Mouse (Mus musculus) embryonic facial prominence, embryonic 12.5 days (tissue): ENCODE results near the gene Gnaq. TPM values are rescaled to one million over a fixed set of nuclear protein-coding genes. Genes with fewer than 3 reads are reported as not detected.

Source experiments
- ATAC-seq: fragments of 200-750 bp; cut with Nextera tagmentation; 2 replicates; pipeline ENCODE4 v1.8.0; 2017; ENCODE audit not compliant: insufficient number of reproducible peaks, insufficient read depth, low FRiP score, low TSS enrichment
- H3K27ac ChIP-seq: fragments of 300-500 bp; sonication (generic); 2 replicates; pipeline ENCODE4 v1.5.1; 2016; ENCODE audit warnings: mild to moderate bottlenecking
- H3K27me3 ChIP-seq: fragments of 300-500 bp; sonication (generic); 2 replicates; pipeline ENCODE4 v1.6.1; 2016; ENCODE audit warnings: mild to moderate bottlenecking, moderate library complexity
- H3K36me3 ChIP-seq: fragments of 300-500 bp; sonication (generic); 2 replicates; pipeline ENCODE4 v1.6.1; 2016; ENCODE audit warnings: mild to moderate bottlenecking
- H3K4me1 ChIP-seq: fragments of 300-500 bp; sonication (generic); 2 replicates; pipeline ENCODE4 v1.6.1; 2016
- H3K4me2 ChIP-seq: fragments of 300-500 bp; sonication (generic); replicated peaks from 2 replicates; pipeline ENCODE4 v1.6.1; 2016; ENCODE audit warnings: mild to moderate bottlenecking, moderate library complexity
- H3K4me3 ChIP-seq: fragments of 300-500 bp; sonication (generic); 2 replicates; pipeline ENCODE4 v1.5.1; 2016; ENCODE audit warnings: mild to moderate bottlenecking
- H3K9ac ChIP-seq: fragments of 300-500 bp; sonication (generic); 2 replicates; pipeline ENCODE4 v1.6.1; 2016; ENCODE audit warnings: mild to moderate bottlenecking, moderate library complexity
- H3K9me3 ChIP-seq: fragments of 300-500 bp; sonication (generic); 2 replicates; pipeline ENCODE4 v1.6.1; 2016; ENCODE audit warnings: mild to moderate bottlenecking, moderate library complexity
- WGBS: fragments of 180-500 bp; shearing (Covaris S2); methylation state at CpG from one replicate; pipeline ENCODE4 v1.1.7; 2016; 5-methylcytosine and 5-hydroxymethylcytosine counted together
- polyA plus RNA-seq: library from polyadenylated mRNA; unstranded; fragments of >200 nt; fragmentation: Nextera tagmentation; extraction: Ambion mirVana; gene quantifications from 2 replicates; pipeline ENCODE4 v1.2.1, GENCODE M21; 2016

Gnaq gene
- polyA plus RNA-seq, 1 experiment from 2014 or later, result 28.9 TPM

DNA sequence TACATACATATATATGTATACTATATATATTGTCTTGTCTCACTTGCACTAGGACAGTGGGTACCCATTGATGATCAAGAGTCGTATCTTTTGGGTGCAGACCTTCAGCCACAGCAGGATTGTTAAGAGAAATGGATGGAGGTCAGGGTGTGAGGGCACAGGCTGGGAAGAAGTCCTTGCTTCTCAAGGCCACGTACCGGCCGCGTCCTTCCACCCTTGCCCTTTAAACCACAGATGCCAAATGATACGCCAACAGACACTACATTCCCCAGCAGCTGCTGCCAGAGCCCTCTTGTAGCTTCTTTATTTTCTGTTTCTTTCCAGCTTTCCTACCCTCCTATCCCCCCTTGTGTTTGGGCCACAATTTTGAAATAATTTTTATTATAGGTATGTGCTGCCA, 251.5 kb downstream of the Gnaq start:
- Histone ChIP-seq H3K9me3 (no peaks in the 10 kb centered on the region), H3K36me3 (peaks cover 22% of the 10 kb centered on the region), H3K27me3 (no peaks in the 10 kb centered on the region), H3K9ac (no peak overlapping the region), H3K27ac (no peak overlapping the region), H3K4me1 (peaks cover 6% of the 10 kb centered on the region), H3K4me3 (no peak overlapping the region), H3K4me2 (no peak overlapping the region)
- ATAC-seq, result no peak
- 91% methylated on average over 6 of the region's 6 CpGs for WGBS

GRCm38 (mm10) chr19:16384957-16385356, 252.3 kb downstream of the Gnaq start:
- Histone ChIP-seq H3K36me3 (peaks cover 13% of the 10 kb centered on the region; the same call in 1 of the 2 replicates), H3K4me3 (no peak overlapping the region), H3K9ac (no peak overlapping the region), H3K9me3 (no peaks in the 10 kb centered on the region), H3K27me3 (no peaks in the 10 kb centered on the region), H3K4me2 (no peak overlapping the region), H3K27ac (no peak overlapping the region), H3K4me1 (peaks cover 15% of the 10 kb centered on the region)
- WGBS, result 81% methylated on average over 11 of the region's 11 CpGs
- ATAC-seq, result no peak

GRCm38 (mm10) chr19:16386514-16386913, 253.9 kb downstream of the Gnaq start:
- H3K9ac ChIP-seq, result no peak overlapping the region
- H3K9me3 ChIP-seq, result no peaks in the 10 kb centered on the region
- H3K4me3 ChIP-seq, result no peak overlapping the region
- peaks cover 18% of the 10 kb centered on the region for H3K4me1 ChIP-seq
- 82% methylated on average over 6 of the region's 6 CpGs for WGBS
- ATAC-seq, result no peak
- no peak overlapping the region for H3K27ac ChIP-seq
- H3K36me3 ChIP-seq, result peaks cover 13% of the 10 kb centered on the region; the same call in 1 of the 2 replicates
- H3K4me2 ChIP-seq, result no peak overlapping the region
- no peaks in the 10 kb centered on the region for H3K27me3 ChIP-seq

- H3K4me1 ChIP-seq, result peaks cover 18% of the 10 kb centered on the region
- H3K27ac ChIP-seq, result no peak overlapping the region
- no peaks in the 10 kb centered on the region for H3K36me3 ChIP-seq
- whole genome bisulfite sequencing, result 90% methylated on average over 6 of the region's 6 CpGs
- ATAC-seq, result no peak
- no peaks in the 10 kb centered on the region for H3K27me3 ChIP-seq
- H3K9me3 ChIP-seq, result no peaks in the 10 kb centered on the region
- no peak overlapping the region for H3K9ac ChIP-seq
- no peak overlapping the region for H3K4me2 ChIP-seq
- no peak overlapping the region for H3K4me3 ChIP-seq
Measured at GRCm38 (mm10) chr19:16390192-16390795, 257.7 kb downstream of the Gnaq start.

DNA sequence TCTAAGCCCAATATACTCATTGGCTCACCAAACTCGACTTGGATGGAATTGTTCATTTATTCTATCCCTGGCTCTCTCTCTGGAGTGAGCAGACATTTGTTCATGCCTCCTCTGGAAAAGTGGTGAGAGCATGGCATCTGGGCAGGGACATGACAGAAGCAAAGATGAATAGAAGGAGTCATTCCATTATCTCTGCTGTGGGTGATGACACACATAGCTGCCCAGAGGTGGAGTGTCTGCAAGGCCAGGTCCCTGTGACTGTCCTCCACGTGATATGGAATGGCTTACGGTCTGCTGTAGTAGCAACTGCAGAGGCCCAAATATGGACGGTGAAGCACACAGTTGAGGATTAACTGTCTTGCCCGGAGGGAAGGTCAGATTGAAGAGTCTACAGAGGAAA, 261.8 kb downstream of the Gnaq start:
- Histone ChIP-seq H3K27me3 (no peaks in the 10 kb centered on the region), H3K9ac (no peak overlapping the region), H3K4me1 (peaks cover 9% of the 10 kb centered on the region; the same call in 1 of the 2 replicates), H3K36me3 (no peaks in the 10 kb centered on the region), H3K27ac (no peak overlapping the region), H3K9me3 (no peaks in the 10 kb centered on the region), H3K4me2 (no peak overlapping the region), H3K4me3 (no peak overlapping the region)
- 94% methylated on average over 5 of the region's 5 CpGs for WGBS
- no peak for ATAC-seq

DNA sequence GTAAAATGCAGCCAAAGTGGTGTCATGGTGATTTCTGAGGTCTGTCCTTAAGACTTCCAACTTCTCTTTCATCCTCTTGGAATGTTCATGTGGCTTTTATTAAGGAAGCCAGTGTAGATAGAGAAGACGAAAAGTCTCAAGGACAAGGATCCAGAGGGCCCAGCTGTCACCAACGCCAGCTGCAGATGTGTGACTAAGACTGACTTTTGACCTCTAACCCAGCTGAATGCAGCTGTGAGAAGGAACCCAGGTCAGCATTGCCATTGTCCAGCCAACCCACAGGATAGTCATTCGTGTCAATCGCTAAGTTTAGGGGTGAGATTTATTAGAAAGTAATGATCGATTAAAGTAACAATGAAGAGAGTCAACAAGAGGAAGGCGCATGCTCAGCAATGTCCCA, 270.5 kb downstream of the Gnaq start:
- H3K9me3 ChIP-seq, result no peaks in the 10 kb centered on the region
- no peak overlapping the region for H3K9ac ChIP-seq
- 60% methylated on average over 6 of the region's 6 CpGs for WGBS
- no peak for ATAC-seq
- H3K4me3 ChIP-seq, result no peak overlapping the region
- H3K4me2 ChIP-seq, result no peak overlapping the region
- H3K27me3 ChIP-seq, result no peaks in the 10 kb centered on the region
- no peaks in the 10 kb centered on the region for H3K36me3 ChIP-seq
- no peak overlapping the region for H3K27ac ChIP-seq
- H3K4me1 ChIP-seq, result no peaks in the 10 kb centered on the region

- no peak overlapping the region for H3K4me2 ChIP-seq
- no peaks in the 10 kb centered on the region for H3K4me1 ChIP-seq
- H3K36me3 ChIP-seq, result no peaks in the 10 kb centered on the region
- H3K27ac ChIP-seq, result no peak overlapping the region
- no peaks in the 10 kb centered on the region for H3K27me3 ChIP-seq
- H3K4me3 ChIP-seq, result no peak overlapping the region
- no peak for ATAC-seq
- WGBS, result 78% methylated on average over 1 of the region's 1 CpGs
- H3K9ac ChIP-seq, result no peak overlapping the region
- no peaks in the 10 kb centered on the region for H3K9me3 ChIP-seq
Measured at GRCm38 (mm10) chr19:16407727-16408126, 275.1 kb downstream of the Gnaq start.

DNA sequence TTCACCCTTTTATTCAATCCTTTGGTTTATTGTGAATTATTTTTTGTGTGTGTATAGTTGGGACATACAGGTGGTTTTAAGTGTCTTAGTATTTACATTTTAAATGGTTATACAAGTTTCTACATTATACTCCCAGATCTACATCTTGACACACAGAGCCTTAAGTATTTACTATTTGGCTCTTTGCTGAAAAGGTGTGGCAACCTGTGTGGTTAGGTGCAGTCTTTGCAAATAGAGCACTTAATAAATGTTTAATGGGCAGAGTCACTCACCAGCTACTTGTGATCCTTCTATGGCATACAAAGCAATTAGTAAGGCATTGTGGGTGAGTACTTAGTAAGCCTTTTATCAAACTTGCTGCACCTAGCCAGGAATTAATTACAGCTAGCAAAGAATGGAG, 278.7 kb downstream of the Gnaq start:
- no peak for ATAC-seq
- H3K4me3 ChIP-seq, result no peak overlapping the region
- H3K27ac ChIP-seq, result no peak overlapping the region
- no peaks in the 10 kb centered on the region for H3K9me3 ChIP-seq
- no peaks in the 10 kb centered on the region for H3K36me3 ChIP-seq
- no peak overlapping the region for H3K9ac ChIP-seq
- no peaks in the 10 kb centered on the region for H3K4me1 ChIP-seq
- H3K4me2 ChIP-seq, result no peak overlapping the region
- no peaks in the 10 kb centered on the region for H3K27me3 ChIP-seq

- H3K27me3 ChIP-seq, result no peaks in the 10 kb centered on the region
- ATAC-seq, result no peak
- no peaks in the 10 kb centered on the region for H3K36me3 ChIP-seq
- WGBS, result 83% methylated on average over 5 of the region's 5 CpGs
- no peak overlapping the region for H3K9ac ChIP-seq
- no peak overlapping the region for H3K27ac ChIP-seq
- no peak overlapping the region for H3K4me3 ChIP-seq
- H3K4me1 ChIP-seq, result no peaks in the 10 kb centered on the region
- H3K9me3 ChIP-seq, result no peaks in the 10 kb centered on the region
- no peak overlapping the region for H3K4me2 ChIP-seq
Measured at GRCm38 (mm10) chr19:16418086-16418663, 285.5 kb downstream of the Gnaq start.

- H3K4me3 ChIP-seq, result no peak overlapping the region
- no peak overlapping the region for H3K27ac ChIP-seq
- no peaks in the 10 kb centered on the region for H3K27me3 ChIP-seq
- ATAC-seq, result no peak
- no peaks in the 10 kb centered on the region for H3K4me1 ChIP-seq
- 83% methylated on average over 2 of the region's 2 CpGs for WGBS
- no peaks in the 10 kb centered on the region for H3K36me3 ChIP-seq
- no peak overlapping the region for H3K4me2 ChIP-seq
- peaks cover 10% of the 10 kb centered on the region; the same call in 1 of the 2 replicates for H3K9me3 ChIP-seq
- no peak overlapping the region for H3K9ac ChIP-seq
Measured at GRCm38 (mm10) chr19:16425596-16425995, 293.0 kb downstream of the Gnaq start.

- Histone ChIP-seq H3K27ac (no peak overlapping the region), H3K4me3 (no peak overlapping the region), H3K4me1 (peaks cover 14% of the 10 kb centered on the region; the same call in 1 of the 2 replicates), H3K27me3 (peaks cover 20% of the 10 kb centered on the region), H3K9me3 (peaks cover 10% of the 10 kb centered on the region; the same call in 1 of the 2 replicates), H3K4me2 (no peak overlapping the region), H3K9ac (no peak overlapping the region), H3K36me3 (no peaks in the 10 kb centered on the region)
- ATAC-seq, result no peak
- WGBS, result 86% methylated on average over 8 of the region's 8 CpGs
Measured at GRCm38 (mm10) chr19:16431368-16431767, 298.7 kb downstream of the Gnaq start.

DNA sequence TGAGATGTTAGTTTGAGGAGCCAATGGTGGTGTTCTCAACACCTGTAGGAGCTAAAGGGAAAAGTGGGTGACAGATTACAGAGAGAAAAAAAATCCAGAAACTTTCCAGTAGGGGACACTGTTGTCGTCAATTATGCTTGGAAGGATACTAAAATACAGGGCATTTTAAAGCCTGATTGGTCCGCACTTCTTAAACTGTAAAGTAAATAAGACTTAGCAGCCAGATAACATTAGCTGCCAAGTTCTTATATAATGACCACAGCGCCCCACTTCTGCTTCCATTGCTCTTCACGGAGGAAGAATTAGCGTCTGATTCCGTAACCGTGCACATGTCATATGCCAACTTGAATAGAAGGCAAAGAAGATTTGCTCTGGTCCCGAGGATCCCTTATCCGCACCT, 302.2 kb downstream of the Gnaq start:
- WGBS, result 30% methylated on average over 9 of the region's 9 CpGs
- no peak for ATAC-seq
- Histone ChIP-seq H3K4me3 (0 out of 2 replicates have a peak overlapping the region, but pooled peaks have one; percentile 43), H3K9ac (no peak overlapping the region), H3K4me1 (peaks cover 24% of the 10 kb centered on the region), H3K27me3 (peaks cover 44% of the 10 kb centered on the region), H3K4me2 (peak overlapping the region; percentile 72), H3K27ac (no peak overlapping the region), H3K9me3 (no peaks in the 10 kb centered on the region), H3K36me3 (no peaks in the 10 kb centered on the region)
